Mouse (Mus musculus) intestine, postnatal 0 days (tissue): ENCODE measurements at regions not wholly inside any gene's neighbourhood (a gene's known extent, or its start where the extent isn't known, plus 50 kb on each side); places are given as distances from the start of the nearest gene placed in this dataset.

Experiments
- ATAC-seq: fragments of 200-750 bp; cut with Nextera tagmentation; 2 replicates; pipeline ENCODE4 v1.8.0; 2017; ENCODE audit warnings: mild to moderate bottlenecking, moderate TSS enrichment, moderate library complexity
- H3K27ac ChIP-seq: fragments of 300-500 bp; sonication (generic); 2 replicates; pipeline ENCODE4 v1.5.1; 2014; ENCODE audit warnings: mild to moderate bottlenecking, low read depth, low read length, moderate library complexity
- H3K27me3 ChIP-seq: fragments of 300-500 bp; sonication (generic); replicated peaks from 2 replicates; pipeline ENCODE4 v1.6.1; 2014; ENCODE audit warnings: low read length, mixed read lengths; ENCODE audit not compliant: control insufficient read depth, insufficient read depth
- H3K36me3 ChIP-seq: fragments of 300-500 bp; sonication (generic); 2 replicates; pipeline ENCODE4 v1.6.1; 2014; ENCODE audit warnings: mild to moderate bottlenecking, moderate library complexity; ENCODE audit not compliant: control insufficient read depth, insufficient read depth
- H3K4me1 ChIP-seq: fragments of 300-500 bp; sonication (generic); replicated peaks from 2 replicates; pipeline ENCODE4 v1.6.1; 2014; ENCODE audit warnings: antibody characterized with exemption, low read length, mixed read lengths; ENCODE audit not compliant: control insufficient read depth, insufficient read depth
- H3K4me2 ChIP-seq: fragments of 300-500 bp; sonication (generic); replicated peaks from 2 replicates; pipeline ENCODE4 v1.6.1; 2014; ENCODE audit warnings: low read depth, mild to moderate bottlenecking, moderate library complexity
- H3K4me3 ChIP-seq: fragments of 300-500 bp; sonication (generic); 2 replicates; pipeline ENCODE4 v1.5.1; 2014; ENCODE audit warnings: low read depth, low read length
- H3K9ac ChIP-seq: fragments of 300-500 bp; sonication (generic); 2 replicates; pipeline ENCODE4 v1.6.1; 2014; ENCODE audit warnings: mild to moderate bottlenecking, low read depth, low read length
- H3K9me3 ChIP-seq: fragments of 300-500 bp; sonication (generic); 2 replicates; pipeline ENCODE4 v1.6.1; 2016; ENCODE audit warnings: mixed run types; ENCODE audit not compliant: control insufficient read depth
- CTCF ChIP-seq: sonication (generic); IDR thresholded peaks from 2 replicates; pipeline ENCODE4 v1.5.1; 2016; ENCODE audit warnings: low read depth, mild to moderate bottlenecking, control low read depth, antibody characterized with exemption, moderate library complexity
- WGBS: fragments of 180-500 bp; shearing (Covaris S2); extraction: QIAGEN DNeasy Blood & Tissue Kit; methylation state at CpG from one replicate; pipeline ENCODE4 v1.1.7; 2014; 5-methylcytosine and 5-hydroxymethylcytosine counted together

GRCm38 (mm10) chr11:6734746-6735430, 76.6 kb downstream of the Ramp3 start:
- no peaks in the 10 kb centered on the region for H3K9me3 ChIP-seq
- no peak overlapping the region for H3K27ac ChIP-seq
- H3K27me3 ChIP-seq = no peaks in the 10 kb centered on the region
- H3K4me3 ChIP-seq = no peak overlapping the region
- no peak for TF ChIP-seq CTCF
- no peak for ATAC-seq
- no peaks in the 10 kb centered on the region for H3K36me3 ChIP-seq
- no peaks in the 10 kb centered on the region for H3K4me1 ChIP-seq
- WGBS = 87% methylated on average over 7 of the region's 7 CpGs
- H3K9ac ChIP-seq = no peak overlapping the region
- no peak overlapping the region for H3K4me2 ChIP-seq

GRCm38 (mm10) chr11:6731505-6731904, 73.2 kb downstream of the Ramp3 start:
- no peak for ATAC-seq
- WGBS = 79% methylated on average over 5 of the region's 5 CpGs
- H3K9me3 ChIP-seq = no peaks in the 10 kb centered on the region
- H3K27me3 ChIP-seq = no peaks in the 10 kb centered on the region
- H3K4me1 ChIP-seq = no peaks in the 10 kb centered on the region
- no peak overlapping the region for H3K9ac ChIP-seq
- H3K27ac ChIP-seq = no peak overlapping the region
- no peak for TF ChIP-seq CTCF
- no peak overlapping the region for H3K4me3 ChIP-seq
- H3K4me2 ChIP-seq = no peak overlapping the region
- H3K36me3 ChIP-seq = no peaks in the 10 kb centered on the region
